Mouse (Mus musculus) myocyte (in vitro differentiated cells): ENCODE measurements around the gene Gp1bb. TPM values are rescaled to one million over a fixed set of nuclear protein-coding genes. Genes with fewer than 3 reads are reported as not detected.

Source experiments
- H3K27me3 ChIP-seq: one replicate; pipeline ENCODE4 v1.6.1; 2011; ENCODE audit not compliant: control insufficient read depth, insufficient read depth, insufficient read length
- H3K36me3 ChIP-seq: one replicate; pipeline ENCODE4 v1.6.1; 2011; ENCODE audit not compliant: control insufficient read depth, insufficient read depth
- H3K4me2 ChIP-seq: one replicate; pipeline ENCODE4 v1.6.1; 2011; ENCODE audit warnings: low read depth, control low read depth
- H3K4me3 ChIP-seq: one replicate; pipeline ENCODE4 v1.5.1; 2011; ENCODE audit warnings: mild to moderate bottlenecking, control low read depth, moderate library complexity
- H3K79me2 ChIP-seq: one replicate; pipeline ENCODE4 v1.6.1; 2011; ENCODE audit not compliant: control insufficient read depth, insufficient read depth
- H3ac ChIP-seq: one replicate; pipeline ENCODE4 v1.6.1; 2011; ENCODE audit not compliant: control insufficient read depth, insufficient read length
- CEBPB ChIP-seq: IDR thresholded peaks from 2 replicates; pipeline ENCODE4 v1.6.1; 2011; ENCODE audit warnings: mild to moderate bottlenecking, moderate library complexity; ENCODE audit not compliant: poor library complexity, insufficient read depth, severe bottlenecking
- E2F4 ChIP-seq: IDR thresholded peaks from one replicate; pipeline ENCODE4 v1.6.1; 2011; ENCODE audit warnings: mild to moderate bottlenecking, control low read depth, moderate library complexity; ENCODE audit not compliant: insufficient read depth
- MAX ChIP-seq: IDR thresholded peaks from one replicate; pipeline ENCODE4 v1.6.1; 2011; ENCODE audit warnings: low read depth, mild to moderate bottlenecking, control low read depth
- MYOD1 ChIP-seq, 3 experiments: IDR thresholded peaks; one replicate each; pipeline ENCODE4 v1.6.1; 2011; ENCODE audit warnings: control low read depth in 2 of 3, low read depth in 2 of 3, mild to moderate bottlenecking in 2 of 3, moderate library complexity in 1 of 3; ENCODE audit not compliant: insufficient read length in 2 of 3, control insufficient read depth in 1 of 3
- MYOG ChIP-seq, 3 experiments: IDR thresholded peaks; one replicate each; pipeline ENCODE4 v1.6.1; 2011; ENCODE audit warnings: control low read depth in 2 of 3, low read depth in 2 of 3, mild to moderate bottlenecking in 2 of 3; ENCODE audit not compliant: insufficient read length in 2 of 3, control insufficient read depth in 1 of 3, insufficient read depth in 1 of 3
- POLR2A ChIP-seq: IDR thresholded peaks from one replicate; pipeline ENCODE4 v1.6.1; 2011; ENCODE audit warnings: low read depth, mild to moderate bottlenecking, control low read depth, moderate library complexity; ENCODE audit not compliant: insufficient read length
- POLR2AphosphoS2 ChIP-seq: IDR thresholded peaks from one replicate; pipeline ENCODE4 v1.6.1; 2011; ENCODE audit warnings: low read depth, control low read depth; ENCODE audit not compliant: insufficient read length
- REST ChIP-seq: IDR thresholded peaks from one replicate; pipeline ENCODE4 v1.6.1; 2011; ENCODE audit warnings: mild to moderate bottlenecking, control low read depth, moderate library complexity; ENCODE audit not compliant: insufficient read depth, insufficient read length
- SRF ChIP-seq: IDR thresholded peaks from one replicate; pipeline ENCODE4 v1.6.1; 2011; ENCODE audit warnings: low read depth; ENCODE audit not compliant: control insufficient read depth, insufficient read length
- TCF12 ChIP-seq: IDR thresholded peaks from one replicate; pipeline ENCODE4 v1.6.1; 2011; ENCODE audit warnings: mild to moderate bottlenecking, control low read depth; ENCODE audit not compliant: poor library complexity, insufficient read depth, severe bottlenecking
- TCF3 ChIP-seq: IDR thresholded peaks from one replicate; pipeline ENCODE4 v1.6.1; 2011; ENCODE audit warnings: low read depth, control low read depth; ENCODE audit not compliant: insufficient read length
- USF1 ChIP-seq: IDR thresholded peaks from one replicate; pipeline ENCODE4 v1.6.1; 2011; ENCODE audit warnings: low read depth, mild to moderate bottlenecking, control low read depth, moderate library complexity
- polyA plus RNA-seq: library from polyadenylated mRNA; unstranded; fragments of >200 nt; fragmentation: generic; extraction: Trizol; gene quantifications from one replicate; pipeline ENCODE4 v1.2.1, GENCODE M21; 2012; ENCODE audit warnings: missing spikeins

Gp1bb gene
- polyA plus RNA-seq, 1 experiment: 9.4 TPM

GRCm38 (mm10) chr16:18642897-18643296, 20.7 kb upstream of the Gp1bb start:
- Histone ChIP-seq H3ac (no peak overlapping the region), H3K79me2 (no peaks in the 10 kb centered on the region), H3K36me3 (no peaks in the 10 kb centered on the region), H3K27me3 (no peaks in the 10 kb centered on the region), H3K4me3 (no peak overlapping the region), H3K4me2 (no peak overlapping the region)
- TF ChIP-seq E2F4: no peak
- no peak for TF ChIP-seq POLR2AphosphoS2
- TF ChIP-seq MYOG (IDR thresholded peaks at IDR 0.05; ENCODE audit: control insufficient read depth in 1 of 3, insufficient read depth in 1 of 3, insufficient read length in 2 of 3, low read depth in 2 of 3): no peak
- TF ChIP-seq MAX: no peak
- TF ChIP-seq TCF3: no peak
- TF ChIP-seq REST: no peak
- TF ChIP-seq TCF12: no peak
- no peak for TF ChIP-seq POLR2A
- TF ChIP-seq MYOD1 (IDR thresholded peaks at IDR 0.05; ENCODE audit: control insufficient read depth in 1 of 3, insufficient read length in 2 of 3, low read depth in 2 of 3): no peak
- TF ChIP-seq SRF: no peak

GRCm38 (mm10) chr16:18642291-18642690, 20.1 kb upstream of the Gp1bb start:
- no peak overlapping the region for H3K4me3 ChIP-seq
- H3K4me2 ChIP-seq: no peak overlapping the region
- no peak for TF ChIP-seq POLR2AphosphoS2
- TF ChIP-seq USF1: no peak
- no peak for TF ChIP-seq SRF
- no peak for TF ChIP-seq MAX
- TF ChIP-seq MYOG (IDR thresholded peaks at IDR 0.05; ENCODE audit: control insufficient read depth in 1 of 3, insufficient read depth in 1 of 3, insufficient read length in 2 of 3, low read depth in 2 of 3): no peak
- TF ChIP-seq E2F4: no peak
- TF ChIP-seq POLR2A: no peak
- no peak for TF ChIP-seq CEBPB
- no peak for TF ChIP-seq TCF3
- TF ChIP-seq MYOD1 (IDR thresholded peaks at IDR 0.05; ENCODE audit: control insufficient read depth in 1 of 3, insufficient read length in 2 of 3, low read depth in 2 of 3): no peak
- TF ChIP-seq REST: no peak
- no peak for TF ChIP-seq TCF12
- no peaks in the 10 kb centered on the region for H3K27me3 ChIP-seq
- H3K36me3 ChIP-seq: no peaks in the 10 kb centered on the region
- no peak overlapping the region for H3ac ChIP-seq
- H3K79me2 ChIP-seq: no peaks in the 10 kb centered on the region

DNA sequence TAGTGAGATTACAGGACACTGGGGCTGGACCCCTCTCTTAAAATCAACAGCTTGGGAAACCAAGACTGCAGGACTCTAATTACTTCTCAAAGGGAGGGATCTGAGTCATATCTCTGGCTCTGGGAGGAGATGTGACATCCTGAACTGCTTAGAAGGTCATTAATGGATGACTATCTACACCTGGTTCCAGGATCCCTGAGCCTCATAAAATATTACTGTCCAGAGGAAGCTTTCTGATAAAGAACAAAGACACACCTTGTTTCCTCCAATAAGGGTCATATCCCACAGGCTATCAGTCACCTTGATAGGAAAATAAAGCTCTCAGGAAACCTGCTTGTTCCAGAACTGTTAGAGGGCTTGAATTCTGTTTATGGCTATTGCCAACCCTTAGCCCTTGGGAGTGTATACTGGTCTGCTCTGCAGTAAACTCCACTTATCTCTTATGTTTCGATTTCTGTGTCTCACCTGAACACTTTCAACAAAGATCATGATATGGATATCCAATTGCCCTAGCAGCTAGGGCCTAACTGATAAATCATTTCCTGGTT, 17.3 kb upstream of the Gp1bb start:
- no peak overlapping the region for H3K4me3 ChIP-seq
- no peak for TF ChIP-seq TCF3
- TF ChIP-seq E2F4: no peak
- TF ChIP-seq CEBPB: no peak
- TF ChIP-seq MAX: no peak
- no peak for TF ChIP-seq MYOG (IDR thresholded peaks at IDR 0.05; ENCODE audit: control insufficient read depth in 1 of 3, insufficient read depth in 1 of 3, insufficient read length in 2 of 3, low read depth in 2 of 3)
- no peak for TF ChIP-seq POLR2AphosphoS2
- TF ChIP-seq POLR2A: no peak
- TF ChIP-seq SRF: no peak
- TF ChIP-seq USF1: no peak
- TF ChIP-seq MYOD1 (IDR thresholded peaks at IDR 0.05; ENCODE audit: control insufficient read depth in 1 of 3, insufficient read length in 2 of 3, low read depth in 2 of 3): no peak
- no peak for TF ChIP-seq TCF12
- TF ChIP-seq REST: no peak
- no peak overlapping the region for H3ac ChIP-seq
- H3K79me2 ChIP-seq: no peaks in the 10 kb centered on the region
- H3K36me3 ChIP-seq: no peaks in the 10 kb centered on the region
- no peak overlapping the region for H3K4me2 ChIP-seq
- no peaks in the 10 kb centered on the region for H3K27me3 ChIP-seq

- no peaks in the 10 kb centered on the region for H3K36me3 ChIP-seq
- H3K4me2 ChIP-seq: no peak overlapping the region
- no peak overlapping the region for H3ac ChIP-seq
- H3K27me3 ChIP-seq: no peaks in the 10 kb centered on the region
- H3K4me3 ChIP-seq: no peak overlapping the region
- H3K79me2 ChIP-seq: no peaks in the 10 kb centered on the region
- no peak for TF ChIP-seq TCF3
- TF ChIP-seq SRF: no peak
- peak; percentile 54; the same call in 1 of the 2 replicates for TF ChIP-seq CEBPB
- no peak for TF ChIP-seq E2F4
- TF ChIP-seq MAX: no peak
- no peak for TF ChIP-seq POLR2AphosphoS2
- peak in 1 of 3 experiments; percentile 8 for TF ChIP-seq MYOG (IDR thresholded peaks at IDR 0.05; ENCODE audit: control insufficient read depth in 1 of 3, insufficient read depth in 1 of 3, insufficient read length in 2 of 3, low read depth in 2 of 3)
- no peak for TF ChIP-seq REST
- TF ChIP-seq TCF12: no peak
- peak in 1 of 3 experiments; percentile 34 for TF ChIP-seq MYOD1 (IDR thresholded peaks at IDR 0.05; ENCODE audit: control insufficient read depth in 1 of 3, insufficient read length in 2 of 3, low read depth in 2 of 3)
- TF ChIP-seq USF1: no peak
- no peak for TF ChIP-seq POLR2A
Measured at GRCm38 (mm10) chr16:18638396-18638795, 16.2 kb upstream of the Gp1bb start.

GRCm38 (mm10) chr16:18636804-18637203, 14.6 kb upstream of the Gp1bb start:
- H3K4me2 ChIP-seq: no peak overlapping the region
- TF ChIP-seq MAX (no peak), CEBPB (no peak), SRF (no peak), MYOD1 (IDR thresholded peaks at IDR 0.05; ENCODE audit: control insufficient read depth in 1 of 3, insufficient read length in 2 of 3, low read depth in 2 of 3) (no peak), POLR2AphosphoS2 (no peak), REST (no peak), MYOG (IDR thresholded peaks at IDR 0.05; ENCODE audit: control insufficient read depth in 1 of 3, insufficient read depth in 1 of 3, insufficient read length in 2 of 3, low read depth in 2 of 3) (no peak), USF1 (no peak), TCF3 (no peak), E2F4 (no peak), POLR2A (no peak), TCF12 (no peak)

More at GRCm38 (mm10) chr16:18636804-18637203, 14.6 kb upstream of the Gp1bb start:
- no peaks in the 10 kb centered on the region for H3K36me3 ChIP-seq
- H3K4me3 ChIP-seq: no peak overlapping the region
- no peak overlapping the region for H3ac ChIP-seq
- no peaks in the 10 kb centered on the region for H3K27me3 ChIP-seq
- no peaks in the 10 kb centered on the region for H3K79me2 ChIP-seq
